Comparison of ENCODE assay signal across 20 mouse cellular contexts in genomic region chr15:25919995-25920394, GRCm38 (mm10).
DNase-seq lines count a peak whose midpoint lies in the region; ATAC-seq and TF ChIP-seq lines count a peak whose summit lies in the region.
"Had no signal": no experiment of that assay in that cellular context is flagged by ENCODE, and none has a peak within 500 bp of the region (broad histone marks: within the 10 kb centered on the region; RNA-seq: fewer than 3 reads in every experiment).

No protein-coding gene starts in this region.

- H3K36me3 ChIP-seq in heart, adult 2 months (ENCODE audit: control insufficient read depth, insufficient read depth, low read length): no peaks in the 10 kb centered on the region
- no peaks in the 10 kb centered on the region for H3K36me3 ChIP-seq in heart, embryonic 12.5 days
- no peaks in the 10 kb centered on the region for H3K36me3 ChIP-seq in kidney, adult 2 months (ENCODE audit: control insufficient read depth, insufficient read depth, low read length)
- H3K36me3 ChIP-seq: forebrain, embryonic 12.5 days had no signal

- H3K4me1 ChIP-seq in heart, adult 2 months (ENCODE audit: control insufficient read depth, insufficient read depth, low read length): peaks cover 11% of the 10 kb centered on the region
- H3K4me1 ChIP-seq in heart, embryonic 12.5 days (replicated peaks): peaks cover 57% of the 10 kb centered on the region
- H3K4me1 ChIP-seq in kidney, adult 2 months (ENCODE audit: control insufficient read depth, insufficient read depth, low read length): peaks cover 12% of the 10 kb centered on the region

- TF ChIP-seq EP300 in heart, adult 2 months (IDR thresholded peaks at IDR 0.05; ENCODE audit: insufficient read depth, low read depth, low read length): peak; percentile 75; the same call in 1 of the 2 replicates

- no peak for TF ChIP-seq CTCF in heart, adult 2 months (IDR thresholded peaks at IDR 0.05)
- TF ChIP-seq CTCF in kidney, adult 2 months (conservative IDR thresholded peaks at IDR 0.05; ENCODE audit: insufficient read depth, insufficient read length, low read depth, low read length): no peak

- no peaks in the 10 kb centered on the region for H3K27me3 ChIP-seq in heart, adult 2 months (ENCODE audit: control insufficient read depth, insufficient read depth, low read length)
- H3K27me3 ChIP-seq in heart, embryonic 12.5 days (replicated peaks): no peaks in the 10 kb centered on the region
- no peaks in the 10 kb centered on the region for H3K27me3 ChIP-seq in kidney, adult 2 months (replicated peaks; ENCODE audit: control insufficient read depth, insufficient read depth, low read length)
- H3K27me3 ChIP-seq: forebrain, embryonic 12.5 days had no signal

- DNase-seq in heart, adult 2 months: peak in 1 of 2 experiments; percentile 74
- DNase-seq in heart, adult 8-10 months (ENCODE audit: low spot score): no peak
- DNase-seq in heart, postnatal 4 days: peak; percentile 67
- no peak for DNase-seq in kidney, adult 2 months
- DNase-seq in gastrocnemius, postnatal 36 days: no peak
- no peak for DNase-seq in embryo, embryonic 10.5 days (ENCODE audit: low spot score)
- DNase-seq: adrenal gland, adult 2 months; cerebellum, adult 8-10 months; gastrocnemius, postnatal 10 days; kidney, adult 18-20 months; kidney, postnatal 14 days; left cerebral cortex, postnatal 4 days; liver, postnatal 0 days; retina, postnatal 1 day; right cerebral cortex, postnatal 4 days; thymus, postnatal 14 days had no signal

- no peak overlapping the region for H3K4me3 ChIP-seq in heart, adult 2 months
- no peak overlapping the region for H3K4me3 ChIP-seq in heart, embryonic 12.5 days
- no peak overlapping the region for H3K4me3 ChIP-seq in kidney, adult 2 months (ENCODE audit: insufficient read depth, low read depth, low read length)
- H3K4me3 ChIP-seq: forebrain, embryonic 12.5 days; layer of hippocampus, adult 2 months had no signal

- peak; percentile 80 for ATAC-seq in heart, embryonic 12.5 days (ENCODE audit: insufficient number of reproducible peaks, low FRiP score)
- ATAC-seq: liver, postnatal 0 days; midbrain, embryonic 16.5 days had no signal

- H3K9ac ChIP-seq in heart, adult 2 months (ENCODE audit: low read depth, low read length): no peak overlapping the region
- no peak overlapping the region for H3K9ac ChIP-seq in heart, embryonic 12.5 days
- H3K9ac ChIP-seq: forebrain, embryonic 12.5 days; liver, postnatal 0 days had no signal

- 38% methylated on average over 4 of the region's 4 CpGs for WGBS in heart, adult 2 months
- 9% methylated on average over 4 of the region's 4 CpGs for WGBS in heart, embryonic 12.5 days
- WGBS in kidney, adult 2 months: 77% methylated on average over 4 of the region's 4 CpGs

- H3K4me2 ChIP-seq in heart, embryonic 12.5 days: no peak overlapping the region
- H3K4me2 ChIP-seq: forebrain, embryonic 12.5 days had no signal

- TF ChIP-seq POLR2A in heart, adult 2 months (IDR thresholded peaks at IDR 0.05; ENCODE audit: insufficient read depth, low read depth, low read length): 0 out of 2 replicates have a peak, but pooled peaks have one; percentile 11
- TF ChIP-seq POLR2A in kidney, adult 2 months (IDR thresholded peaks at IDR 0.05; ENCODE audit: low read depth, low read length): no peak

- no peaks in the 10 kb centered on the region for H3K79me2 ChIP-seq in heart, adult 2 months (replicated peaks; ENCODE audit: control insufficient read depth, insufficient read depth, low read length)

- intact Hi-C loops in heart, adult 2 months (cut with DNase I): no loop called here
- intact Hi-C loops in gastrocnemius, postnatal 36 days (cut with DNase I): no loop called here

- H3K27ac ChIP-seq in heart, adult 2 months: peak overlapping the region; percentile 72
- H3K27ac ChIP-seq in heart, embryonic 12.5 days (ENCODE audit: poor library complexity, severe bottlenecking): peak overlapping the region; percentile 80
- no peak overlapping the region for H3K27ac ChIP-seq in kidney, adult 2 months (ENCODE audit: insufficient read depth, low read depth, low read length)
- H3K27ac ChIP-seq: forebrain, embryonic 12.5 days; layer of hippocampus, adult 2 months had no signal

- no peaks in the 10 kb centered on the region for H3K9me3 ChIP-seq in heart, embryonic 12.5 days (replicated peaks)
- H3K9me3 ChIP-seq: forebrain, embryonic 12.5 days had no signal
